Mouse (Mus musculus): ENCODE results near the gene Klhl23. TPM values are rescaled to one million over a fixed set of nuclear protein-coding genes. Genes with fewer than 3 reads are reported as not detected.
"Not testable (repeated sequence)": the region's sequence is repeated elsewhere in the genome, so short reads cannot be mapped to it uniquely, and the experiment has no call there.

The Klhl23 gene
- under 1 TPM in 1 of 2 experiments, not detected in 1; 0.34 TPM for polyA plus RNA-seq (2017; shearing (Covaris generic))

DNA sequence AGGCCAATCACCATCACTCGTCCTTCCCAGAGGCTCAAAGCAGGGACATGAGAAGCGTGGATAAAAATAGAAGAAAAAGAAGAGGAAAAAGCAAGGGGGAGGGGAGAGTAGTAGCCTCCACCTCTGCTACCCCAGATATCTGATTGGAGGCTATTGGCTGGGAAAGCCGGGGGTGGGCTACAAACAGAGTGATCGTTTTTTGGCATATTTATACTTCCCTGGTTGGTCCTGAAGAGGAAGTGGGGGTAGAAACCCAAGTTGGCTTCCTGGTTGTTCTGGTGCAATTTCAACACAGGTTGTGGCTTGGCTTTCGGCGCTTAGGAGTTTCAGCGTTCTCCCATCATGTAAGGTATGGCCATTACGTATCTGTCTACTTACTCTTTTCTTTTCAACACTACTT, at the start of gene Klhl23:
Gene Klhl23, plus strand, starts transcription at position 234 of the 400 bp plus-strand sequence.
- no peak for ATAC-seq

- no peak for ATAC-seq
Measured at GRCm38 (mm10) chr2:69773331-69773730, 48.4 kb upstream of the Klhl23 start.

DNA sequence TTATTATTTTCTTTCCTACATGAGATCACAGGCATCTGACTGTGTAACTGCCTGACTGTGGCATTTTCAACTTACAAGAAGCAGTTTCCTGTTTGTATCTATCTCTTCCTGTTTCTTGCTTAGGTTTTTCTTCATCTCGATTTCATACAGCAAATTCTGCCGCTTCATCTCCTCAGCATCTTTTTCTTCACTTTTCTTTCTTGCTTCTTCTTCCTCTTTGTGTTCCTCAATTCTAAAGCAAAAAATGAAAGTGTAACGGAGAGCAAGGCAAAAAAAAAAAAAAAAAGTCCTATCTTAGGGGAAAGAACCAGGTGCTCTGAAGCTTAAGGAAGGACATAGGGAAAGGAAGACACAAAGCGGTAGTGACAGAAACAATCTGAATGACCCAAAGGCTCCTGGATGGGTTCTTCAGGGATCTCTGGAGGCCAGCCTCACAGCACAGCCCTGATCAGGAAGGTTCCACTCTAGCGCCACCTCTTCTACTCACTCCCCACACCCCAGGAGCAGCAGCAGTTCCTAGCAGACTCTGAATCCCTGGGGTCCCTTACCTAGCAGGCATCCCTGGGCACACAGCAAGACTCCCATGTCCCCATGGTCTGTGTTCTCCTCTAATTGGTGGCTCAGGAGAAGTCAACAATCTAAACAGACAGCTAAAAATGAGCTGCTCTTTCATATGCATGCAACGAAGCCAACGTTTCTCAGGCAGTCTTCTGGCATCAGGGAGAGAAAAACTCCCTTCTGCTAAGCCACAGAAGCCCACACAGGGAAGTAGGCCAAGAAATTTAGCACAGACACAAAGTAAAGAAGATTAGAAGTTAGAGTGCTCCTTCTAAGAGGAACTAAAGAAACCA, 43.5 kb upstream of the Klhl23 start:
- ATAC-seq: peak; percentile 64

DNA sequence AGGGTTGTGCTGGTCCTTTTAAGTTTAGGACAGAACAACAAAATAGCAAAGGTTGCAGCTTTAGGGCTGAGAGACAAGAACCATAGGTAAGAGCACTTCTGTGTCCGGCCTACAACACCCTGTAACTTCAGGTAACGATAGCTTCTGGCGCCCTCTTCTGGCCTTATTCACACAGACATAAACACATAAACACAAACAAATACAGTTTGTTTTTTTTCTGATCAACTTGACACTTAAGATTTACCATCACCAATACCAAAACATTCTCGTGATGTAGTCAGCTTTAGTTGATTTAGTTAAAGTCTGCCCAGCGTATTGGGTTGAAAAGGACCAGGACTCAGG, 42.9 kb upstream of the Klhl23 start:
- ATAC-seq: peak; percentile 81

DNA sequence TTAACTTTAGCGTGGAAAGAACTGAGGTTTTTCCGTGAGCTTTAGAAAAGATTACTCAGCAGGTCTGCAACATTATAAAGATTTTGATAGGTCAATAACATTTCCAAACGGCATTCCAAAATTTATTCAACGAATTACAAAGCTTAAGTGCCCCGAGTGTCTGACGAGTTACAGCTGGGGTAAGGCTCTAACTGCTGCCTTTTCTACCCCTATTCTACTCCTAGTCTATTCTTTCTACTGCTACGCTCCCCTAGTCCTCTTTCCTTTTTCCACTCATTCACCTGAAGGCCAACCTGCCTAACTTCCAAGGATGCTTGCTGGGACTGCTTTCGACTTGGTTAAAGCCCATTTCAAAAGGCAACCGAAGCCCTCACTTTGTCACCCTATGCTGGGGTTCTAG, 32.8 kb upstream of the Klhl23 start:
- ATAC-seq: no peak

DNA sequence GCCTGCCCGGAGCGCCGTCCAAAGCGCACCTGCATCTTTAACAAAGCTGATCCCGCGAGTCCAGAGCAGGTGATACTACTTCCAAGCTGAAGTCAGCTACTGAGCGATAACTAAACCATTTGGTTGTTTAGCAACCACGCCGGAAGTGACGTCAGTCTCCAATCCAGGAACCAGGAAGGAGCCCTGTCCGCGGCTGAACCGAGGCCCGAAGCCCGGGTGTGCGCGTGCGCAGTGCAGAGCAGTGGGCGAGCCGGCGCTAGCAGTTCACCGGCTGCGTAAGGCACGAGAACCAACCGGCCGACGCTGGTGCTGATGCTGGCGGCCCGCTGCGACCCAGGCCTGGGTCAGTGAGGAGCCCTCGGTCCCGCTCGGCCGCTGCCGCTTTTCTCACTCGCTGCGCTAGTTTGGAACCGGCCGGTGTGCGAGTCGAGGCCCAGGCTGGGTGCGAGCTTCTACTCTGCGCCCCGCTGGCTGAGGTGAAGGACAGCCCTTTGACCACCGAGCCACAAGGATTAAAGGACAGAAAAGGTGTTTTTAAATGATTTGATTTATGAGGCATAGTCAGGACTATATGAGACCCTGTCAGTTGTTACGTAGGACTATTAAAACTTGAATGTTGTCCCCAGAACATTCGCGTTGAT, 32.2 kb upstream of the Klhl23 start, which contains the start of the genes Ccdc173 and Phospho2:
Gene Ccdc173, minus strand, starts transcription at position 147 of the 641 bp plus-strand sequence.
Gene Phospho2, plus strand, starts transcription at position 195 of the 641 bp plus-strand sequence.
- ATAC-seq: peak; percentile 91

DNA sequence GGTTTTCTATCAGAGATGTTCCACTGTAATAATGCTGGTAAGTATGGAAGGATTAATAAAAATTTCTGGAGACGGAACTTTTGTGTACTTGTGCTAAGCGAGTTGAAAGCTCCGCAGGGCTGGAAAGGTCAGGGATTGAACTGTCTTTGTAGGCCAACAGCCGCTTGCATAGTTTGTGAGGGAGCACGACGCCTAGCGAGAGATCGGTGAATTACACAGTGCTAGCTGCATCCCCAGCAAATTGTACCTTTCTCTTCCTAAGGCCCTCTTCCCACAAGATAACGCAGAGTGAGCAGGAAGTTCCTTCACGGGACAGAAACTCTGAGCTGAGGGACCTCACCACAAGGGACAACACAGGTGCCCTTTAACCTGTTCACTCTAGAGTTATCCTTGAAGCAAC, 31.5 kb upstream of the Klhl23 start:
- peak; percentile 73 for ATAC-seq

DNA sequence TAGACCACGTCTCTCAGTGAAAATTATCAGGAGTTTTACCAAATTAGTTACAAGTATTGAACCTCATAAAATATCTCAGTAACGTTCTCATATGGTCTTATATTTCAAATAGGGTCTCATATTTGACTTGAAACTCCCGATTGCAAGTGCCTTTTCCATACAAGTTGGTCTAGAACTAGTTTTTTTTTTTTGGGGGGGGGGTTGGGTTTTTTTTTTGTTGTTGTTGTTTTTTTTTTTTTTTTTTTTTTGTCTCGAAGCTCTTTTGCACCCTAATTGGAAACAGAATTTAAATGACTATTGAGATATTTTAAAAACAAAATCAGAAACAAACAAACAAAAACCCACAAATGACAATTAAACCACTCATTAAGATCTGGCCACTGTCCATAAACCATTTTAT, 31.0 kb upstream of the Klhl23 start:
- ATAC-seq: no peak

DNA sequence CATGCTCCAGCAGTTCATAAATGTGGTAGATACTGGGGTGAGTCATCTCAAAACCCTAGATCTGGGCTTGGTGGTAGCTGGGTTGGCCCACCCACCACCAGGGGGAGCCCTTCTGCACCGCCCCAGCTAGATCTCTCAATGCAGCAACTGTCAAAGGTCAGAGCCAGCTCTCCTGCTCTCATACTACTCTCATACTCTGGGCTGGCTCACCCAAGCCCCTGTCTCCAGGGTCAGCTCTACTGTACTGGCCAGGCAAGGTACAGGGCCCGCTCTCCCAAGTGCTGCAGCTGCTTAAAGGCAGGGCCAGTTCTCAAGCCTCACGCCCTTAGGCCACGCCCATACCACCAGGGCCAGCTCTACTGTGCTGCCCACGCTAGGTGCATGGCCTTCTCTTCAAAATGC, 18.8 kb upstream of the Klhl23 start:
- peak; percentile 98 for ATAC-seq

GRCm38 (mm10) chr2:69803756-69804155, 18.0 kb upstream of the Klhl23 start:
- ATAC-seq: no peak

GRCm38 (mm10) chr2:69804663-69805062, 17.1 kb upstream of the Klhl23 start:
- not testable (repeated sequence) for ATAC-seq

GRCm38 (mm10) chr2:69810169-69810568, 11.6 kb upstream of the Klhl23 start:
- ATAC-seq: no peak

DNA sequence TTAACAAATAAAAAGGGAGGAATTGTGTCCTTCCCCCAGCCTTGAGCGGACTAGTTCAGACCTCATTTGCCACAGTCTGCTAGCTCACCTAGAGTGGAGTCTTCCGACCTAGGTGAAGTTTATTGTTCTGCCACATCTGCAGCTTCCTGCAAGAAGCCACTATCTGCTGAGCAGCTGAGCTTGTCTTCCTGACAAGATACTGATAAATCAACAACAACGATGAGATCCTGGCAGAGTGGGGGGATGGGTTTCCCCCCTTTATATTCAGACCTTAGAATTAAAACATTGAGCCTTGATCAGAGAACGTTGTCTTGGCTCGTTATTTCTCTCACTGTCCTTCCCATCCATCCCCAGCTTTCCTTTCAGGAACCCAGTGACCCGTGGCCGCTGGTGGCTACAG, 10.4 kb upstream of the Klhl23 start:
- ATAC-seq: not testable (repeated sequence)

- no peak for ATAC-seq
Measured at GRCm38 (mm10) chr2:69816575-69816974, 5.2 kb upstream of the Klhl23 start.

GRCm38 (mm10) chr2:69818350-69819085, 3.2 kb upstream of the Klhl23 start:
- ATAC-seq: no peak

GRCm38 (mm10) chr2:69820201-69820600, 1.5 kb upstream of the Klhl23 start:
- ATAC-seq: no peak

GRCm38 (mm10) chr2:69822361-69823128, 801 bp downstream of the Klhl23 start:
- ATAC-seq: no peak

DNA sequence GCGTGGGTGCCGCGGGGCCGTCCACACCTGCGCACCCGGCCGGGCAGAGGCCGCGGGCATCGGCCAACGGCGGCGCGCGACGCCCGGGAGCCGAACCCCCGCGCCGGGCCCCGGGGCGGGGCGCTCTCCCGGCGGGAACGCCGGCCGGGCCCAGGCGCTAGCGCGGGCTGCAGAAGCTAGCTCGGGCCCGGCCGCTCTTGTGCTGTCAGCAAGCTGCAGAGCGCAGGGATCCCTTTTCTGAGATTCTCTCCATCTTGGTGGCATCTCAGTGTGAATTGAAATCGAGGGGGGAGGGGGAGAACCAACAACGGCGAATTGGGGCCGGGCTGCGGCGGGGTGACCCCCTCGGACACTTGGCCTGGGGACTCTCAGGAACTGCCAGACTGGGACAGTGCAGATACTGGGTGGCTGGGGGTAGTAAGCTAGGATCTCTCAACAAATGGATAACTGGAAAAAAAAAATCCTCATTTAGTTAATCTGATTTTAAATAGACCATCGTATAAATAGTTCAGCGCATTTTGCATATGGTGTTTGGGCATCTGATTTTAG, 1.5 kb downstream of the Klhl23 start:
- no peak for ATAC-seq

DNA sequence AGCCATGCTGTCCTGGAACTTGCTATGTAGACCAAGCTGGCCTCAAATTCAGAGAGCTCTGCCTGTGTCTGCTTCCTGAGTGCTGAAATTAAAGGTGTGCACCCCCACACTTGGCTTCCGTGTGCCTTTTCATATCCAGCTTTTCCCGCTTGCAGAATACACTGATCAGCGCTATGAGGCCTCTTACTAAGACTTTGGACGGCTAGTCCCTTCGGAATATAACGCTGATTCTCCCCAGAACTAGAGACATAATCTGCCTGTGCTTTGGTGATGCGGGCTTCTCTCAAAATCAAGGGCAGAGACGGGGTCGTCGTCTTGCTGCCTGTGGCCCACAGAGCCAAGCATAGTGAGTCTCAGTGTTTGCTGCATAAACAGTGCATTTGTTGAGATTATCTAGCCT, 4.2 kb downstream of the Klhl23 start:
- no peak for ATAC-seq

DNA sequence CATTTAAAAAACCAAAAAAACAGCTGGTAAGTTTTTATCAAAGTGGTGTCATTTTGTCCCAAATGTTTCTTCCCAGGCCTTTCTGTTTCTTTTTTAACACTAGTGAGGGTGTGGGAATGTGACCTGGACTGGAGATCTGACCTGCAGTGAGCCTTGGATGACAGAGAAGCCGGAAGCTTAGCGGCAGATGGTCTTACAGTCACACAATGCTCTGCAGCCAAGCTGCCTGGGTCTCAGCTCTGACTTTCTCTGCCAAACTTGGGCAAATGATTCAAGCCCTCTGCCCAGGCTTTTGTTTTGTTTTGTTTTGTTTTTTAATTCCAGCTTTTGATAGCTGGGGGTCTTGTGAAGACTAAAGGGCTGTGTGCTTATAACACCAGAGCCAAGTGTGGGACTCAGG, 4.6 kb downstream of the Klhl23 start:
- no peak for ATAC-seq

GRCm38 (mm10) chr2:69828031-69828430, 6.3 kb downstream of the Klhl23 start:
- ATAC-seq: no peak

GRCm38 (mm10) chr2:69829680-69830079, 7.9 kb downstream of the Klhl23 start:
- no peak for ATAC-seq
